Mouse (Mus musculus) bone marrow macrophage, adult 2 months (primary cell): ENCODE measurements around the gene Acsbg1.

Source experiments
- CTCF ChIP-seq: IDR thresholded peaks from 2 replicates; pipeline ENCODE4 v1.5.1; 2012; ENCODE audit warnings: low read depth, mild to moderate bottlenecking, low read length, moderate library complexity
- POLR2A ChIP-seq: IDR thresholded peaks from 2 replicates; pipeline ENCODE4 v1.6.1; 2012; ENCODE audit warnings: mild to moderate bottlenecking, low read depth, low read length, borderline replicate concordance

- no peak for TF ChIP-seq CTCF
- no peak for TF ChIP-seq POLR2A
These were observed 31.9 kb downstream of the Acsbg1 start for GRCm38 (mm10) chr9:54629613-54630261.
